Comparison of ENCODE assay signal across 28 mouse cellular contexts in genomic region chr4:118033026-118033425, GRCm38 (mm10).
DNase-seq lines count a peak whose midpoint lies in the region; ATAC-seq and TF ChIP-seq lines count a peak whose summit lies in the region.
"Had no signal": no experiment of that assay in that cellular context is flagged by ENCODE, and none has a peak within 500 bp of the region (broad histone marks: within the 10 kb centered on the region; RNA-seq: fewer than 3 reads in every experiment).

No protein-coding gene starts in this region.

- H3K27ac ChIP-seq in intestine, postnatal 0 days (ENCODE audit: low read depth, low read length): no peak overlapping the region
- no peak overlapping the region for H3K27ac ChIP-seq in intestine, embryonic 16.5 days (ENCODE audit: low read length)
- no peak overlapping the region for H3K27ac ChIP-seq in midbrain, embryonic 11.5 days (ENCODE audit: low read depth, low read length)
- H3K27ac ChIP-seq in midbrain, embryonic 10.5 days (replicated peaks): no peak overlapping the region
- H3K27ac ChIP-seq: embryonic facial prominence, embryonic 12.5 days; embryonic facial prominence, embryonic 15.5 days; gastrocnemius, adult 2 months; heart, embryonic 10.5 days; heart, embryonic 13.5 days; hindbrain, embryonic 14.5 days had no signal

- no peak for ATAC-seq in intestine, postnatal 0 days
- ATAC-seq in intestine, embryonic 16.5 days: no peak
- ATAC-seq in midbrain, embryonic 11.5 days (ENCODE audit: low FRiP score): no peak
- ATAC-seq: forebrain, embryonic 14.5 days; forebrain, postnatal 0 days; Patski had no signal

- H3K27me3 ChIP-seq in intestine, postnatal 0 days (replicated peaks; ENCODE audit: control insufficient read depth, insufficient read depth, low read length): no peaks in the 10 kb centered on the region
- no peaks in the 10 kb centered on the region for H3K27me3 ChIP-seq in intestine, embryonic 16.5 days (replicated peaks; ENCODE audit: control insufficient read depth, insufficient read depth, low read length)
- no peaks in the 10 kb centered on the region for H3K27me3 ChIP-seq in midbrain, embryonic 11.5 days (ENCODE audit: control insufficient read depth, insufficient read depth, low read length)
- H3K27me3 ChIP-seq in midbrain, embryonic 10.5 days (ENCODE audit: low read depth, poor library complexity, severe bottlenecking): no peaks in the 10 kb centered on the region
- H3K27me3 ChIP-seq: CH12.LX; embryonic facial prominence, embryonic 12.5 days; embryonic facial prominence, embryonic 15.5 days; heart, embryonic 13.5 days; Patski had no signal

- H3K36me3 ChIP-seq in intestine, postnatal 0 days (ENCODE audit: control insufficient read depth, insufficient read depth): peaks cover 11% of the 10 kb centered on the region; the same call in 1 of the 2 replicates
- H3K36me3 ChIP-seq in intestine, embryonic 16.5 days (ENCODE audit: control insufficient read depth, insufficient read depth, low read length): peaks cover 3% of the 10 kb centered on the region; the same call in 1 of the 2 replicates
- H3K36me3 ChIP-seq in midbrain, embryonic 11.5 days (ENCODE audit: control insufficient read depth, insufficient read depth, low read length): no peaks in the 10 kb centered on the region
- H3K36me3 ChIP-seq in midbrain, embryonic 10.5 days: 0 out of 2 replicates have a peak, but pooled peaks cover 4% of the 10 kb centered on the region
- H3K36me3 ChIP-seq: embryonic facial prominence, embryonic 12.5 days; embryonic facial prominence, embryonic 15.5 days; heart, embryonic 10.5 days; heart, embryonic 13.5 days had no signal

- peaks cover 3% of the 10 kb centered on the region; the same call in 1 of the 2 replicates for H3K4me1 ChIP-seq in intestine, postnatal 0 days (replicated peaks; ENCODE audit: control insufficient read depth, insufficient read depth, low read length)
- peaks cover 23% of the 10 kb centered on the region for H3K4me1 ChIP-seq in intestine, embryonic 16.5 days (ENCODE audit: control insufficient read depth, insufficient read depth, low read length)
- peaks cover 7% of the 10 kb centered on the region; the same call in 1 of the 2 replicates for H3K4me1 ChIP-seq in midbrain, embryonic 11.5 days (ENCODE audit: control insufficient read depth, insufficient read depth, low read length)
- H3K4me1 ChIP-seq in midbrain, embryonic 10.5 days: peaks cover 31% of the 10 kb centered on the region

- TF ChIP-seq CTCF in intestine, postnatal 0 days (IDR thresholded peaks at IDR 0.05; ENCODE audit: low read depth): peak; percentile 26; the same call in 1 of the 2 replicates

- H3K4me3 ChIP-seq in intestine, postnatal 0 days (ENCODE audit: low read depth, low read length): no peak overlapping the region
- H3K4me3 ChIP-seq in intestine, embryonic 16.5 days (ENCODE audit: low read length): no peak overlapping the region
- no peak overlapping the region for H3K4me3 ChIP-seq in midbrain, embryonic 11.5 days (ENCODE audit: low read depth, low read length)
- no peak overlapping the region for H3K4me3 ChIP-seq in midbrain, embryonic 10.5 days
- H3K4me3 ChIP-seq: embryonic facial prominence, embryonic 12.5 days; embryonic facial prominence, embryonic 15.5 days; gastrocnemius, adult 2 months; heart, embryonic 10.5 days; heart, embryonic 13.5 days had no signal

- WGBS in intestine, postnatal 0 days: 62% methylated on average over 5 of the region's 5 CpGs
- WGBS in intestine, embryonic 16.5 days: 80% methylated on average over 5 of the region's 5 CpGs
- WGBS in midbrain, embryonic 11.5 days: 80% methylated on average over 5 of the region's 5 CpGs
- 85% methylated on average over 5 of the region's 5 CpGs for WGBS in midbrain, embryonic 10.5 days

- DNase-seq in kidney, postnatal 36 days: peak; percentile 33 to 45
- no peak for DNase-seq in kidney, postnatal 4 days
- peak; percentile 14 for DNase-seq in midbrain, embryonic 11.5 days (ENCODE audit: low spot score, missing footprints)
- no peak for DNase-seq in midbrain, embryonic 10.5 days (ENCODE audit: low spot score)
- no peak for DNase-seq in layer of hippocampus, adult 9-10 months (ENCODE audit: low spot score)
- DNase-seq: adrenal gland, postnatal 10 days; adrenal gland, postnatal 36 days; B cell, adult 2 months; cerebellum, adult 18-20 months; cerebellum, adult 9-10 months; cerebellum, postnatal 25 days; forebrain, postnatal 0 days; gastrocnemius, adult 2 months; gastrocnemius, postnatal 14 days; heart, adult 18-20 months; heart, postnatal 14 days; heart, postnatal 4 days had no signal

- H3K9ac ChIP-seq in intestine, postnatal 0 days (ENCODE audit: low read depth, low read length): no peak overlapping the region
- H3K9ac ChIP-seq in intestine, embryonic 16.5 days (ENCODE audit: low read depth, low read length): no peak overlapping the region
- no peak overlapping the region for H3K9ac ChIP-seq in midbrain, embryonic 11.5 days (ENCODE audit: low read length)
- H3K9ac ChIP-seq: embryonic facial prominence, embryonic 12.5 days; embryonic facial prominence, embryonic 15.5 days; forebrain, postnatal 0 days; heart, embryonic 13.5 days; hindbrain, embryonic 14.5 days had no signal

- H3K9me3 ChIP-seq in intestine, postnatal 0 days (ENCODE audit: control insufficient read depth): no peaks in the 10 kb centered on the region
- no peaks in the 10 kb centered on the region for H3K9me3 ChIP-seq in intestine, embryonic 16.5 days (ENCODE audit: control insufficient read depth, low read length)
- no peaks in the 10 kb centered on the region for H3K9me3 ChIP-seq in midbrain, embryonic 11.5 days (ENCODE audit: control insufficient read depth, low read length)
- no peaks in the 10 kb centered on the region for H3K9me3 ChIP-seq in midbrain, embryonic 10.5 days (replicated peaks)
- H3K9me3 ChIP-seq: embryonic facial prominence, embryonic 12.5 days; embryonic facial prominence, embryonic 15.5 days; G1E; heart, embryonic 10.5 days; heart, embryonic 13.5 days had no signal

- no peak overlapping the region for H3K4me2 ChIP-seq in intestine, postnatal 0 days (replicated peaks; ENCODE audit: low read depth)
- H3K4me2 ChIP-seq in intestine, embryonic 16.5 days (ENCODE audit: low read depth, low read length): no peak overlapping the region
- H3K4me2 ChIP-seq in midbrain, embryonic 11.5 days: no peak overlapping the region
- H3K4me2 ChIP-seq: embryonic facial prominence, embryonic 12.5 days; embryonic facial prominence, embryonic 15.5 days; heart, embryonic 13.5 days; hindbrain, embryonic 14.5 days had no signal

Comparison
In these comparisons a context has a peak if more than half of its experiments do, and no peak if none do; other contexts are left out.
1. DNase-seq: peak in kidney, postnatal 36 days (2 of 2) and midbrain, embryonic 11.5 days (single experiment); none in kidney, postnatal 4 days (0 of 2), midbrain, embryonic 10.5 days (single experiment) and layer of hippocampus, adult 9-10 months (single experiment).